Mouse (Mus musculus) limb, embryonic 15.5 days (tissue): ENCODE data around the gene Nptxr. TPM values are rescaled to one million over a fixed set of nuclear protein-coding genes. Genes with fewer than 3 reads are reported as not detected.

Source experiments
- ATAC-seq: fragments of 200-750 bp; cut with Nextera tagmentation; 2 replicates; pipeline ENCODE4 v1.8.0; 2017; ENCODE audit warnings: low read depth, moderate TSS enrichment; ENCODE audit not compliant: insufficient number of reproducible peaks, low FRiP score, low TSS enrichment
- H3K27ac ChIP-seq: fragments of 300-500 bp; sonication (generic); 2 replicates; pipeline ENCODE4 v1.5.1; 2015; ENCODE audit warnings: moderate library complexity, mild to moderate bottlenecking, inconsistent platforms
- H3K27me3 ChIP-seq: fragments of 300-500 bp; sonication (generic); 2 replicates; pipeline ENCODE4 v1.6.1; 2015; ENCODE audit warnings: inconsistent platforms
- H3K36me3 ChIP-seq: fragments of 300-500 bp; sonication (generic); 2 replicates; pipeline ENCODE4 v1.6.1; 2015; ENCODE audit warnings: inconsistent platforms
- H3K4me1 ChIP-seq: fragments of 300-500 bp; sonication (generic); 2 replicates; pipeline ENCODE4 v1.6.1; 2015; ENCODE audit warnings: inconsistent platforms
- H3K4me2 ChIP-seq: fragments of 300-500 bp; sonication (generic); 2 replicates; pipeline ENCODE4 v1.6.1; 2015; ENCODE audit warnings: mild to moderate bottlenecking, inconsistent platforms
- H3K4me3 ChIP-seq: fragments of 300-500 bp; sonication (generic); 2 replicates; pipeline ENCODE4 v1.5.1; 2015; ENCODE audit warnings: mild to moderate bottlenecking, inconsistent platforms
- H3K9ac ChIP-seq: fragments of 300-500 bp; sonication (generic); 2 replicates; pipeline ENCODE4 v1.6.1; 2015; ENCODE audit warnings: inconsistent platforms
- H3K9me3 ChIP-seq: fragments of 300-500 bp; sonication (generic); 2 replicates; pipeline ENCODE4 v1.6.1; 2016; ENCODE audit warnings: inconsistent platforms
- WGBS: fragments of 180-500 bp; shearing (Covaris S2); methylation state at CpG from one replicate; pipeline ENCODE4 v1.1.7; 2015; 5-methylcytosine and 5-hydroxymethylcytosine counted together
- polyA plus RNA-seq: library from polyadenylated mRNA; unstranded; fragments of >200 nt; fragmentation: Nextera tagmentation; extraction: Ambion mirVana; gene quantifications from 2 replicates; pipeline ENCODE4 v1.2.1, GENCODE M21; 2015

The Nptxr gene
- polyA plus RNA-seq = 5.4 and 6.5 TPM in 2 replicates

GRCm38 (mm10) chr15:79804352-79805071 lies at the start of gene Nptxr:
Nptxr (minus strand) TSS chr15:79804766.
- peak within 1 kb of the TSS; percentile 68 for H3K4me3 ChIP-seq
- H3K27me3 ChIP-seq = peaks cover 87% of the 10 kb centered on the region
- H3K27ac ChIP-seq = no peak within 1 kb of the TSS
- no peaks in the 10 kb centered on the region for H3K9me3 ChIP-seq
- ATAC-seq = peak; percentile 72
- H3K4me1 ChIP-seq = peaks cover 22% of the 10 kb centered on the region
- H3K4me2 ChIP-seq = peak within 1 kb of the TSS; percentile 95
- no peaks in the 10 kb centered on the region for H3K36me3 ChIP-seq
- WGBS = under 1% methylated on average over 58 of the region's 91 CpGs
- H3K9ac ChIP-seq = peak within 1 kb of the TSS; percentile 52

- Histone ChIP-seq H3K9me3 (no peaks in the 10 kb centered on the region), H3K27ac (no peak overlapping the region), H3K4me2 (no peak overlapping the region), H3K36me3 (no peaks in the 10 kb centered on the region), H3K9ac (no peak overlapping the region), H3K4me1 (peaks cover 12% of the 10 kb centered on the region), H3K27me3 (no peaks in the 10 kb centered on the region), H3K4me3 (no peak overlapping the region)
- no peak for ATAC-seq
- 96% methylated on average over 2 of the region's 2 CpGs for WGBS
These were observed 45.6 kb upstream of the Nptxr start for GRCm38 (mm10) chr15:79850143-79850542.

- H3K9me3 ChIP-seq = no peaks in the 10 kb centered on the region
- peaks cover 12% of the 10 kb centered on the region for H3K4me1 ChIP-seq
- ATAC-seq = peak; percentile 85
- H3K4me2 ChIP-seq = no peak overlapping the region
- H3K9ac ChIP-seq = no peak overlapping the region
- no peaks in the 10 kb centered on the region for H3K27me3 ChIP-seq
- WGBS = 19% methylated on average over 5 of the region's 5 CpGs
- H3K4me3 ChIP-seq = no peak overlapping the region
- peak overlapping the region; percentile 74 for H3K27ac ChIP-seq
- H3K36me3 ChIP-seq = no peaks in the 10 kb centered on the region
These were observed 42.5 kb upstream of the Nptxr start for GRCm38 (mm10) chr15:79847100-79847499.

- Histone ChIP-seq H3K4me3 (no peak overlapping the region), H3K36me3 (no peaks in the 10 kb centered on the region), H3K9ac (no peak overlapping the region), H3K27ac (no peak overlapping the region), H3K4me1 (peaks cover 12% of the 10 kb centered on the region), H3K27me3 (no peaks in the 10 kb centered on the region), H3K4me2 (no peak overlapping the region), H3K9me3 (no peaks in the 10 kb centered on the region)
- 72% methylated on average over 4 of the region's 4 CpGs for WGBS
- ATAC-seq = no peak
These were observed 41.4 kb upstream of the Nptxr start for GRCm38 (mm10) chr15:79845986-79846385.

- no peaks in the 10 kb centered on the region for H3K9me3 ChIP-seq
- no peaks in the 10 kb centered on the region for H3K36me3 ChIP-seq
- no peaks in the 10 kb centered on the region for H3K27me3 ChIP-seq
- WGBS = 84% methylated on average over 3 of the region's 3 CpGs
- no peak overlapping the region for H3K4me3 ChIP-seq
- peaks cover 11% of the 10 kb centered on the region for H3K4me1 ChIP-seq
- H3K27ac ChIP-seq = no peak overlapping the region
- no peak overlapping the region for H3K4me2 ChIP-seq
- no peak overlapping the region for H3K9ac ChIP-seq
- no peak for ATAC-seq
These were observed 38.4 kb upstream of the Nptxr start for GRCm38 (mm10) chr15:79842985-79843384.

- no peak overlapping the region for H3K9ac ChIP-seq
- H3K27ac ChIP-seq = no peak overlapping the region
- peaks cover 4% of the 10 kb centered on the region; the same call in 1 of the 2 replicates for H3K4me1 ChIP-seq
- H3K4me3 ChIP-seq = no peak overlapping the region
- no peak for ATAC-seq
- H3K27me3 ChIP-seq = no peaks in the 10 kb centered on the region
- no peaks in the 10 kb centered on the region for H3K9me3 ChIP-seq
- no peak overlapping the region for H3K4me2 ChIP-seq
- no peaks in the 10 kb centered on the region for H3K36me3 ChIP-seq
- WGBS = 40% methylated on average over 2 of the region's 2 CpGs
These were observed 35.7 kb upstream of the Nptxr start for GRCm38 (mm10) chr15:79840281-79840680.

GRCm38 (mm10) chr15:79834881-79835260 lies 30.3 kb upstream of the Nptxr start:
- 44% methylated on average over 9 of the region's 9 CpGs for WGBS
- no peak for ATAC-seq
- Histone ChIP-seq H3K36me3 (peaks cover 8% of the 10 kb centered on the region; the same call in 1 of the 2 replicates), H3K9ac (no peak overlapping the region), H3K27me3 (no peaks in the 10 kb centered on the region), H3K9me3 (no peaks in the 10 kb centered on the region), H3K4me1 (peaks cover 43% of the 10 kb centered on the region), H3K4me2 (peak overlapping the region; percentile 74), H3K27ac (peak overlapping the region; percentile 97), H3K4me3 (peak overlapping the region; percentile 77)

GRCm38 (mm10) chr15:79834130-79834880 lies 29.7 kb upstream of the Nptxr start, which contains the start of the genes Npcd and Cbx6:
Npcd (minus strand) TSS chr15:79834237.
Cbx6 (minus strand) TSS chr15:79834688.
- Histone ChIP-seq H3K4me1 (peaks cover 49% of the 10 kb centered on the region), H3K9ac (peak within 1 kb of the TSS; percentile 82)

GRCm38 (mm10) chr15:79833251-79834050 lies 28.9 kb upstream of the Nptxr start:
- H3K4me1 ChIP-seq = peaks cover 57% of the 10 kb centered on the region

More at GRCm38 (mm10) chr15:79834130-79834880, 29.7 kb upstream of the Nptxr start, which contains the start of the genes Npcd and Cbx6:
- peak; percentile 87 for ATAC-seq
- under 1% methylated on average over 55 of the region's 58 CpGs for WGBS
- Histone ChIP-seq H3K9me3 (no peaks in the 10 kb centered on the region), H3K27me3 (no peaks in the 10 kb centered on the region), H3K4me3 (peak within 1 kb of the TSS; percentile 77), H3K4me2 (peak within 1 kb of the TSS; percentile 74), H3K27ac (peak within 1 kb of the TSS; percentile 97), H3K36me3 (peaks cover 12% of the 10 kb centered on the region; the same call in 1 of the 2 replicates)

GRCm38 (mm10) chr15:79832064-79832900 lies 27.7 kb upstream of the Nptxr start:
- peak overlapping the region; percentile 82; the same call in 1 of the 2 replicates for H3K9ac ChIP-seq
- peak overlapping the region; percentile 74 for H3K4me2 ChIP-seq
- 29% methylated on average over 18 of the region's 18 CpGs for WGBS
- H3K4me1 ChIP-seq = peaks cover 68% of the 10 kb centered on the region
- no peak for ATAC-seq
- H3K4me3 ChIP-seq = peak overlapping the region; percentile 77
- H3K36me3 ChIP-seq = peaks cover 30% of the 10 kb centered on the region
- H3K27me3 ChIP-seq = no peaks in the 10 kb centered on the region
- H3K27ac ChIP-seq = peak overlapping the region; percentile 97
- H3K9me3 ChIP-seq = no peaks in the 10 kb centered on the region

More at GRCm38 (mm10) chr15:79833251-79834050, 28.9 kb upstream of the Nptxr start:
- H3K27ac ChIP-seq = peak overlapping the region; percentile 97
- 0 out of 2 replicates have a peak, but pooled peaks have one; percentile 45 for ATAC-seq
- H3K36me3 ChIP-seq = peaks cover 18% of the 10 kb centered on the region
- whole genome bisulfite sequencing = 0% methylated on average over 41 of the region's 41 CpGs
- peak overlapping the region; percentile 74 for H3K4me2 ChIP-seq
- H3K27me3 ChIP-seq = no peaks in the 10 kb centered on the region
- no peaks in the 10 kb centered on the region for H3K9me3 ChIP-seq
- H3K9ac ChIP-seq = peak overlapping the region; percentile 82
- peak overlapping the region; percentile 77 for H3K4me3 ChIP-seq
